Mouse (Mus musculus): ENCODE data around the gene Whrn. TPM values are rescaled to one million over a fixed set of nuclear protein-coding genes. Genes with fewer than 3 reads are reported as not detected.

The Whrn gene
- total RNA-seq, 1 experiment = 5.0 TPM

DNA sequence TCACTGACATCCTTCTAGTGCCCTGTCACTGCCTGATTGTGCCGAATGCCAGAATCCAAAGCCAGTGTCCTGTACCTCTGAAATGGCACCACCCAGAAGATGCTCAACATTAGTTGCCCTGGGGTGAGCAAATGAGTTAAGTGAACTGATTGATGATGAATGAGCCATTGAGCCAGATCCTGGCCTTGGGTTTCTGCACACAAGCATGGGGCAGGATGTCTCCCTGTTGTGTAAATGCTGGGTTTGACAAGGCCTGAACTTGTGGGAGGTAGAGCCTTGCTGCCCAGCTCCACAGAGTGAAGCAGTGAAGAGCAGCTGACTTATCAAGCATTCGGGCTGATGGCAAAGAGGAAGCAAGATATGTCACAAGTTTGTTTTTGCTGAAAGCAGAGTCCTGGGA is 52.7 kb downstream of the Whrn start:
- Histone ChIP-seq H3K4me3 (ENCODE audit: insufficient read depth in 1 of 2, low read depth in 1 of 2, low read length in 2 of 2, poor library complexity in 1 of 2, severe bottlenecking in 1 of 2) (no peak overlapping the region), H3K36me3 (ENCODE audit: control insufficient read depth, insufficient read depth, low read length, poor library complexity, severe bottlenecking) (no peaks in the 10 kb centered on the region), H3K27ac (ENCODE audit: insufficient read depth, low read depth, low read length, poor library complexity, severe bottlenecking) (no peak overlapping the region), H3K9ac (ENCODE audit: insufficient read depth, low read depth, low read length, poor library complexity, severe bottlenecking) (no peak overlapping the region), H3K4me1 (ENCODE audit: control insufficient read depth in 2 of 2, insufficient read depth in 2 of 2, low read length in 2 of 2, poor library complexity in 1 of 2) (peaks cover 0 to 5% of the 10 kb centered on the region in 2 experiments; a peak in 2 of 4 replicates), H3K9me3 (ENCODE audit: control insufficient read depth, insufficient read depth, low read depth, low read length) (no peaks in the 10 kb centered on the region)
- in situ Hi-C loops (cut with MboI; ENCODE audit: low sequenced_read_pairs in 2 of 2, unreplicated experiment in 2 of 2) = no loop called here
- no peak for DNase-seq (ENCODE audit: low read depth, low spot score)
- TF ChIP-seq MAFK (IDR thresholded peaks at IDR 0.05; ENCODE audit: insufficient read depth, low read depth, low read length) = no peak
- TF ChIP-seq ZC3H11A (IDR thresholded peaks at IDR 0.05; ENCODE audit: borderline replicate concordance, low read depth, low read length) = no peak
- TF ChIP-seq HCFC1 (IDR thresholded peaks at IDR 0.05; ENCODE audit: borderline replicate concordance, insufficient read depth, low read length) = no peak
- TF ChIP-seq ZNF384 (IDR thresholded peaks at IDR 0.05; ENCODE audit: low read depth, low read length) = no peak
- TF ChIP-seq CHD2 (IDR thresholded peaks at IDR 0.05; ENCODE audit: low read depth, low read length) = no peak

DNA sequence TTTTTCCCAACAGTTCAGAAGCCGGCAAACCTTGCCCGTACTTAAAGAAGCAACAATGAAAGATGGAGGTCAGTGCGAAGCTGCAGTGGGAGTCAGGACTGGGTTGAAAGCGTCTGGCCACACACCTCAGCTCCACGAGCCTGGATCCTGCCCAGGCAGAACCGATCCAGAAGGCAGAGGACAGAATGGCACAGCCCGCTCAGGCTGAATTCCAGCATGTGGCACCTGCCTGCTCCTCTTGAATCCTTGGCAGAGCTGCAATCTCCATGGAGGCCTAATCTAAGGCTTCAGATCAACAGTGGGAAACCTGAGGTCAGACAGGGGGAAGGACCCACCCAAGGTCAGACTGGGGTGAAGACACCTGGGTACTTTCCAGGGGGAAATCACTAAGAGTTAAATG is 54.2 kb downstream of the Whrn start:
- DNase-seq (ENCODE audit: low read depth, low spot score) = no peak
- Histone ChIP-seq H3K36me3 (ENCODE audit: control insufficient read depth, insufficient read depth, low read length, poor library complexity, severe bottlenecking) (no peaks in the 10 kb centered on the region), H3K9me3 (ENCODE audit: control insufficient read depth, insufficient read depth, low read depth, low read length) (no peaks in the 10 kb centered on the region), H3K9ac (ENCODE audit: insufficient read depth, low read depth, low read length, poor library complexity, severe bottlenecking) (no peak overlapping the region), H3K4me1 (ENCODE audit: control insufficient read depth in 2 of 2, insufficient read depth in 2 of 2, low read length in 2 of 2, poor library complexity in 1 of 2) (peaks cover 0 to 5% of the 10 kb centered on the region in 2 experiments; a peak in 2 of 4 replicates), H3K27ac (ENCODE audit: insufficient read depth, low read depth, low read length, poor library complexity, severe bottlenecking) (no peak overlapping the region), H3K4me3 (ENCODE audit: insufficient read depth in 1 of 2, low read depth in 1 of 2, low read length in 2 of 2, poor library complexity in 1 of 2, severe bottlenecking in 1 of 2) (no peak overlapping the region)
- TF ChIP-seq HCFC1 (IDR thresholded peaks at IDR 0.05; ENCODE audit: borderline replicate concordance, insufficient read depth, low read length) (no peak), ZC3H11A (IDR thresholded peaks at IDR 0.05; ENCODE audit: borderline replicate concordance, low read depth, low read length) (no peak), CHD2 (IDR thresholded peaks at IDR 0.05; ENCODE audit: low read depth, low read length) (no peak), ZNF384 (IDR thresholded peaks at IDR 0.05; ENCODE audit: low read depth, low read length) (no peak), MAFK (IDR thresholded peaks at IDR 0.05; ENCODE audit: insufficient read depth, low read depth, low read length) (no peak)
- in situ Hi-C loops (cut with MboI; ENCODE audit: low sequenced_read_pairs in 2 of 2, unreplicated experiment in 2 of 2) = no loop called here

DNA sequence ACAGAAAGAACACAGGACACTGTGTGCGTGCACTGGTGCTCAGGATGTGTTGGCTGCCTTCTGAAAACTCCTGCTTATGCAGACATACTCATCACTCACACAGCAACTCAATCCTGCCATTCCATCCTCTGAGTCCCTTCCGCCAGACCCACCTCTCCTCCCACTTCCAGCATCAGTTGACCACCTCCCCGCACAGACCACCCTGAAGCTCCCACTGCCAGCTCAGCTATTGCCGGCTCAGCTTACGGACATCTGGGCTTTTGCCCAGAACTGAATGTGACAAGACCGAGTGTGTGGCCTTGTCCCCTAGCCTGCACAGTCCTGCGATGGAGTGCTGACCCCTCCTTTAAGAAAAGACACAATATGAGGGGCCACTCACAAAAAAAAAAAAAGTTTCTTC is 55.5 kb downstream of the Whrn start:
- no peak overlapping the region for H3K9ac ChIP-seq (ENCODE audit: insufficient read depth, low read depth, low read length, poor library complexity, severe bottlenecking)
- no peaks in the 10 kb centered on the region for H3K9me3 ChIP-seq (ENCODE audit: control insufficient read depth, insufficient read depth, low read depth, low read length)
- H3K4me3 ChIP-seq (ENCODE audit: insufficient read depth in 1 of 2, low read depth in 1 of 2, low read length in 2 of 2, poor library complexity in 1 of 2, severe bottlenecking in 1 of 2) = no peak overlapping the region
- in situ Hi-C loops (cut with MboI; ENCODE audit: low sequenced_read_pairs in 2 of 2, unreplicated experiment in 2 of 2) = no loop called here
- no peak for DNase-seq (ENCODE audit: low read depth, low spot score)
- H3K36me3 ChIP-seq (ENCODE audit: control insufficient read depth, insufficient read depth, low read length, poor library complexity, severe bottlenecking) = no peaks in the 10 kb centered on the region; the same call in 1 of the 2 replicates
- peaks cover 0 to 8% of the 10 kb centered on the region in 2 experiments; a peak in 2 of 4 replicates for H3K4me1 ChIP-seq (ENCODE audit: control insufficient read depth in 2 of 2, insufficient read depth in 2 of 2, low read length in 2 of 2, poor library complexity in 1 of 2)
- no peak overlapping the region for H3K27ac ChIP-seq (ENCODE audit: insufficient read depth, low read depth, low read length, poor library complexity, severe bottlenecking)
- TF ChIP-seq CHD2 (IDR thresholded peaks at IDR 0.05; ENCODE audit: low read depth, low read length) (no peak), ZC3H11A (IDR thresholded peaks at IDR 0.05; ENCODE audit: borderline replicate concordance, low read depth, low read length) (no peak), HCFC1 (IDR thresholded peaks at IDR 0.05; ENCODE audit: borderline replicate concordance, insufficient read depth, low read length) (no peak), MAFK (IDR thresholded peaks at IDR 0.05; ENCODE audit: insufficient read depth, low read depth, low read length) (no peak), ZNF384 (IDR thresholded peaks at IDR 0.05; ENCODE audit: low read depth, low read length) (no peak)

- peaks cover 2% of the 10 kb centered on the region; the same call in 1 of the 2 replicates for H3K36me3 ChIP-seq (ENCODE audit: control insufficient read depth, insufficient read depth, low read length, poor library complexity, severe bottlenecking)
- DNase-seq (ENCODE audit: low read depth, low spot score) = no peak
- in situ Hi-C loops (cut with MboI; ENCODE audit: low sequenced_read_pairs in 2 of 2, unreplicated experiment in 2 of 2) = no loop called here
- peaks cover 0 to 11% of the 10 kb centered on the region in 2 experiments; a peak in 2 of 4 replicates for H3K4me1 ChIP-seq (ENCODE audit: control insufficient read depth in 2 of 2, insufficient read depth in 2 of 2, low read length in 2 of 2, poor library complexity in 1 of 2)
- TF ChIP-seq CHD2 (IDR thresholded peaks at IDR 0.05; ENCODE audit: low read depth, low read length) (no peak), ZNF384 (IDR thresholded peaks at IDR 0.05; ENCODE audit: low read depth, low read length) (no peak), HCFC1 (IDR thresholded peaks at IDR 0.05; ENCODE audit: borderline replicate concordance, insufficient read depth, low read length) (no peak), ZC3H11A (IDR thresholded peaks at IDR 0.05; ENCODE audit: borderline replicate concordance, low read depth, low read length) (no peak), MAFK (IDR thresholded peaks at IDR 0.05; ENCODE audit: insufficient read depth, low read depth, low read length) (no peak)
- H3K9me3 ChIP-seq (ENCODE audit: control insufficient read depth, insufficient read depth, low read depth, low read length) = no peaks in the 10 kb centered on the region
- H3K27ac ChIP-seq (ENCODE audit: insufficient read depth, low read depth, low read length, poor library complexity, severe bottlenecking) = no peak overlapping the region
- no peak overlapping the region for H3K9ac ChIP-seq (ENCODE audit: insufficient read depth, low read depth, low read length, poor library complexity, severe bottlenecking)
- no peak overlapping the region for H3K4me3 ChIP-seq (ENCODE audit: insufficient read depth in 1 of 2, low read depth in 1 of 2, low read length in 2 of 2, poor library complexity in 1 of 2, severe bottlenecking in 1 of 2)
Measured at GRCm38 (mm10) chr4:63437968-63438367, 57.8 kb downstream of the Whrn start.

All from ES-E14 (cell line).